Mouse (Mus musculus) liver, adult 2 months (tissue): ENCODE results near the gene Gm10188.

Experiments
- CTCF ChIP-seq: fragments of 200-500 bp; IDR thresholded peaks from 2 replicates; pipeline ENCODE4 v1.5.1; 2011; ENCODE audit warnings: low read depth, low read length, control low read depth
- POLR2A ChIP-seq: fragments of 200-500 bp; IDR thresholded peaks from 2 replicates; pipeline ENCODE4 v1.6.1; 2011; ENCODE audit warnings: low read length, control low read depth; ENCODE audit not compliant: insufficient read depth; ENCODE audit errors: extremely low read depth

GRCm38 (mm10) chr1:132190621-132191092 lies 38.9 kb downstream of the Gm10188 start:
- TF ChIP-seq CTCF (no peak), POLR2A (no peak)
